Mouse (Mus musculus): ENCODE results near the gene Slc25a11. TPM values are rescaled to one million over a fixed set of nuclear protein-coding genes. Genes with fewer than 3 reads are reported as not detected.

Gene Slc25a11
- polyA plus RNA-seq, 1 experiment from 2014 or later, result 129 TPM

DNA sequence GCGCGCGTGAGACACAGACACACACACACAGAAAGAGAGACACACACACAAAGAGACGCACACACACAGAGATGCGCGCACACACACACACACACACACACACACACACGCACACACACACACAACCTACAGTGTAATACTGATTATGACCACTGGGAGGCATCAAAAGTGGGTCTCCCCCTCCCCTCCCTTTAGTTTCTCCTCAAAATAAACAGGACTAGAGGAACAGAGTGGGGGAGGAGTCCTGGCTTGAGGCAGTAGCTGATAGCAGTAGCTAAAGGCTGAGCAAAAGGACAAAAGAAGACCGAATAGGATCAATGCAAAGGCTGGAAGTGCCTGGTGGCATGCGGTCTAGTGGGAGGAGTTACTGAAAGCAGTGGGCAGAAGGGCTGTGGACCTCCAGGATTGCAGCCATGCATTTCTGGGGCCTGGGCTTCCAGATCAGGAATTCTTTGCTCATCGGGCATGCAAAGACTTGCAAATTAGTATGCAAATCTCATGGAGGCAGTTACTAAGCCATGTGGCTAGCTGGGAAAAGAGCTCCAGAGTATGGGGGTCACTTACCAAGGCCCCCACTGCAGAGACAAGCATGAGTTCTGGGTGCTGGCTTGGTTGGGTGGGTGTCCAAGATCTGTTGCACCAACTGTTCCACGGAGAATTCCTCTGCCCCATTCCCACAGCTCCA, 34.8 kb upstream of the Slc25a11 start:
- Histone ChIP-seq H3K9ac (ENCODE audit: low read length) (no peak overlapping the region), H3K4me1 (replicated peaks; ENCODE audit: control insufficient read depth, insufficient read depth, low read length) (peaks cover 10% of the 10 kb centered on the region; the same call in 1 of the 2 replicates), H3K9me3 (ENCODE audit: control insufficient read depth, low read length) (no peaks in the 10 kb centered on the region), H3K4me3 (ENCODE audit: low read depth, low read length) (no peak overlapping the region), H3K27me3 (ENCODE audit: control insufficient read depth, insufficient read depth, low read length) (no peaks in the 10 kb centered on the region), H3K4me2 (ENCODE audit: low read depth, low read length, severe bottlenecking) (0 out of 2 replicates have a peak overlapping the region, but pooled peaks have one; percentile 18), H3K36me3 (ENCODE audit: control insufficient read depth, insufficient read depth, low read length) (no peaks in the 10 kb centered on the region; the same call in 1 of the 2 replicates), H3K27ac (ENCODE audit: low read depth, low read length) (peak overlapping the region; percentile 8)
- ATAC-seq (replicated peaks; ENCODE audit: low FRiP score), result peak; percentile 91
- WGBS, result 5% methylated on average over 11 of the region's 11 CpGs
- DNase-seq (ENCODE audit: low spot score), result peak; percentile 73

- no peak overlapping the region for H3K27ac ChIP-seq (ENCODE audit: low read depth, low read length)
- no peak overlapping the region for H3K4me3 ChIP-seq (ENCODE audit: low read depth, low read length)
- H3K4me2 ChIP-seq (ENCODE audit: low read depth, low read length, severe bottlenecking), result no peak overlapping the region
- H3K9me3 ChIP-seq (ENCODE audit: control insufficient read depth, low read length), result no peaks in the 10 kb centered on the region
- H3K36me3 ChIP-seq (ENCODE audit: control insufficient read depth, insufficient read depth, low read length), result no peaks in the 10 kb centered on the region; the same call in 1 of the 2 replicates
- no peaks in the 10 kb centered on the region for H3K27me3 ChIP-seq (ENCODE audit: control insufficient read depth, insufficient read depth, low read length)
- WGBS, result 58% methylated on average over 12 of the region's 12 CpGs
- DNase-seq (ENCODE audit: low spot score), result no peak
- no peak for ATAC-seq (replicated peaks; ENCODE audit: low FRiP score)
- H3K4me1 ChIP-seq (replicated peaks; ENCODE audit: control insufficient read depth, insufficient read depth, low read length), result peaks cover 8% of the 10 kb centered on the region; the same call in 1 of the 2 replicates
- H3K9ac ChIP-seq (ENCODE audit: low read length), result no peak overlapping the region
Observed at GRCm38 (mm10) chr11:70681170-70681569, 33.9 kb upstream of the Slc25a11 start.

DNA sequence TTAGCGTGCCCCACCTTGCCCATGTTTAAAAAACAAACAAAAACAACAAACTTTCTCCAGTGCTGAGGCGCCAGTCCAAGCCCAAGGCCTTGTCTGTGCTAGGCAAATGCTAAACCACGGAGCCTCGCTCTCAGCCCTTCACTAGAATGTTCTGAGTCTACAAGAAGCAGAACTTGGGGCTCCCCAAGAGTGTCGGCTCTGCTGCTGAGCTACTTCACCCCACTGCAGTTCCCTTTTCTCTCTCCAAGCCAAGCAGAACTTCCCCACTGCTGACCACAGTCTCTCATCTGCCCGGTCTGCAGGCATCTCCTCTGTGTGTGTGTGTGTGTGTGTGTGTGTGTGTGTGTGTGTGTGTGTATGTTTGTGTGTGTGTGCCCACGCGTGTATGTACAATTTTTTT, 32.6 kb upstream of the Slc25a11 start:
- H3K4me2 ChIP-seq (ENCODE audit: low read depth, low read length, severe bottlenecking), result no peak overlapping the region
- WGBS, result 90% methylated on average over 8 of the region's 8 CpGs
- H3K36me3 ChIP-seq (ENCODE audit: control insufficient read depth, insufficient read depth, low read length), result no peaks in the 10 kb centered on the region; the same call in 1 of the 2 replicates

GRCm38 (mm10) chr11:70679361-70679760, 32.1 kb upstream of the Slc25a11 start:
- H3K27me3 ChIP-seq (ENCODE audit: control insufficient read depth, insufficient read depth, low read length), result no peaks in the 10 kb centered on the region
- H3K9me3 ChIP-seq (ENCODE audit: control insufficient read depth, low read length), result no peaks in the 10 kb centered on the region
- H3K4me3 ChIP-seq (ENCODE audit: low read depth, low read length), result no peak overlapping the region
- no peaks in the 10 kb centered on the region; the same call in 1 of the 2 replicates for H3K36me3 ChIP-seq (ENCODE audit: control insufficient read depth, insufficient read depth, low read length)
- no peak overlapping the region for H3K27ac ChIP-seq (ENCODE audit: low read depth, low read length)
- no peak overlapping the region for H3K4me2 ChIP-seq (ENCODE audit: low read depth, low read length, severe bottlenecking)
- no peak overlapping the region for H3K9ac ChIP-seq (ENCODE audit: low read length)
- peaks cover 8% of the 10 kb centered on the region; the same call in 1 of the 2 replicates for H3K4me1 ChIP-seq (replicated peaks; ENCODE audit: control insufficient read depth, insufficient read depth, low read length)
- DNase-seq (ENCODE audit: low spot score) (no peak), ATAC-seq (replicated peaks; ENCODE audit: low FRiP score) (no peak)
- 95% methylated on average over 8 of the region's 8 CpGs for WGBS

More for the DNA sequence above, 32.6 kb upstream of the Slc25a11 start:
- Histone ChIP-seq H3K9me3 (ENCODE audit: control insufficient read depth, low read length) (no peaks in the 10 kb centered on the region), H3K9ac (ENCODE audit: low read length) (no peak overlapping the region), H3K27me3 (ENCODE audit: control insufficient read depth, insufficient read depth, low read length) (no peaks in the 10 kb centered on the region), H3K4me1 (replicated peaks; ENCODE audit: control insufficient read depth, insufficient read depth, low read length) (peaks cover 8% of the 10 kb centered on the region; the same call in 1 of the 2 replicates), H3K27ac (ENCODE audit: low read depth, low read length) (no peak overlapping the region), H3K4me3 (ENCODE audit: low read depth, low read length) (no peak overlapping the region)
- ATAC-seq (replicated peaks; ENCODE audit: low FRiP score) (no peak), DNase-seq (ENCODE audit: low spot score) (no peak)

GRCm38 (mm10) chr11:70678576-70678975, 31.3 kb upstream of the Slc25a11 start:
- H3K27ac ChIP-seq (ENCODE audit: low read depth, low read length), result no peak overlapping the region
- no peak overlapping the region for H3K4me3 ChIP-seq (ENCODE audit: low read depth, low read length)
- DNase-seq (ENCODE audit: low spot score) (peak; percentile 13), ATAC-seq (replicated peaks; ENCODE audit: low FRiP score) (no peak)
- no peak overlapping the region for H3K9ac ChIP-seq (ENCODE audit: low read length)
- H3K4me1 ChIP-seq (replicated peaks; ENCODE audit: control insufficient read depth, insufficient read depth, low read length), result peaks cover 8% of the 10 kb centered on the region; the same call in 1 of the 2 replicates
- H3K4me2 ChIP-seq (ENCODE audit: low read depth, low read length, severe bottlenecking), result no peak overlapping the region
- no peaks in the 10 kb centered on the region for H3K9me3 ChIP-seq (ENCODE audit: control insufficient read depth, low read length)
- H3K27me3 ChIP-seq (ENCODE audit: control insufficient read depth, insufficient read depth, low read length), result no peaks in the 10 kb centered on the region
- 77% methylated on average over 2 of the region's 2 CpGs for WGBS
- H3K36me3 ChIP-seq (ENCODE audit: control insufficient read depth, insufficient read depth, low read length), result no peaks in the 10 kb centered on the region; the same call in 1 of the 2 replicates

DNA sequence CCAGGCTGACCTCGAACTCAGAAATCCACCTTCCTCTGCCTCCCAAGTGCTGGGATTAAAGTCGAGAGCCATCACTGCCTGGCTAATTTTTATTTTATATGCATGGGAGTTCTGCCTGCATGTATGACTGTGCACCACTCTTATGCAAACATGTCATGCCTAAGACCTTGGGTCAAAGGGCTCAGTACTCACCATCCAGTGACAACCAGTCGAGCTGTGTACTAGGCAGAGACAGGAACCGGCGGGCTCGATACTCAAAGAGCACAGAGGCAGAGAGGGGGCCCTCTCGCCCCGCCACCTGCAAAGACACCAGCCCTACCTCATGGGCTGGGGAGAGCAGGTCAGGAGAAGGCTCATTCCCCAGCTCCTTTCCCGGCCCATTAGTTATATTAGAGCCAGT, 30.8 kb upstream of the Slc25a11 start:
- H3K9me3 ChIP-seq (ENCODE audit: control insufficient read depth, low read length), result no peaks in the 10 kb centered on the region
- no peak overlapping the region for H3K4me2 ChIP-seq (ENCODE audit: low read depth, low read length, severe bottlenecking)
- peaks cover 8% of the 10 kb centered on the region; the same call in 1 of the 2 replicates for H3K4me1 ChIP-seq (replicated peaks; ENCODE audit: control insufficient read depth, insufficient read depth, low read length)
- ATAC-seq (replicated peaks; ENCODE audit: low FRiP score) (no peak), DNase-seq (ENCODE audit: low spot score) (peak; percentile 37)
- no peaks in the 10 kb centered on the region for H3K27me3 ChIP-seq (ENCODE audit: control insufficient read depth, insufficient read depth, low read length)
- no peak overlapping the region for H3K27ac ChIP-seq (ENCODE audit: low read depth, low read length)
- no peak overlapping the region for H3K9ac ChIP-seq (ENCODE audit: low read length)
- no peaks in the 10 kb centered on the region; the same call in 1 of the 2 replicates for H3K36me3 ChIP-seq (ENCODE audit: control insufficient read depth, insufficient read depth, low read length)
- WGBS, result 83% methylated on average over 9 of the region's 9 CpGs
- H3K4me3 ChIP-seq (ENCODE audit: low read depth, low read length), result no peak overlapping the region

DNA sequence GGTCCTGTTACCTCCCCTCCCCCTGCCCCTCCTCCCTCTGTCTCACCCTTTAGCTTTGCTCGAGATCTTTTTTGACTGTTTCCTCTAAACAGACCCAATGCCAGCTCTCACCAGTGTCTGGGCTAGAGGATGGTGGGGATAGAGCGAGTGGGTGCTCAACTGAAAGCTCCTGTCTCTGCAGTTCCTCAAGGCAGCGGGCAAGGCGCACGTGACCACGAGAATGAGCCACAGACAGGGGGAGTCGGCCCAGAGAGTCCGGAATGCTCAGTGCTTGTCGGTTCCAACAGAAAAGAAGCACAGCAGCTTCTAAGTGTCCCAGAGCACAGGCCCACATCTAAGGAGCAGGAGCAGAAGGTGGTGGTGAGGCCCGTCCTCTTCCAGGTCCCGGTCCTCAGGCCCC, 27.2 kb upstream of the Slc25a11 start:
- Histone ChIP-seq H3K36me3 (ENCODE audit: control insufficient read depth, insufficient read depth, low read length) (no peaks in the 10 kb centered on the region; the same call in 1 of the 2 replicates), H3K27me3 (ENCODE audit: control insufficient read depth, insufficient read depth, low read length) (no peaks in the 10 kb centered on the region), H3K4me1 (replicated peaks; ENCODE audit: control insufficient read depth, insufficient read depth, low read length) (peaks cover 4% of the 10 kb centered on the region; the same call in 1 of the 2 replicates), H3K9ac (ENCODE audit: low read length) (no peak overlapping the region), H3K9me3 (ENCODE audit: control insufficient read depth, low read length) (no peaks in the 10 kb centered on the region), H3K27ac (ENCODE audit: low read depth, low read length) (no peak overlapping the region), H3K4me3 (ENCODE audit: low read depth, low read length) (no peak overlapping the region), H3K4me2 (ENCODE audit: low read depth, low read length, severe bottlenecking) (no peak overlapping the region)
- DNase-seq (ENCODE audit: low spot score) (peak; percentile 50), ATAC-seq (replicated peaks; ENCODE audit: low FRiP score) (no peak)
- 59% methylated on average over 11 of the region's 11 CpGs for WGBS

- H3K27me3 ChIP-seq (ENCODE audit: control insufficient read depth, insufficient read depth, low read length), result no peaks in the 10 kb centered on the region
- H3K4me1 ChIP-seq (replicated peaks; ENCODE audit: control insufficient read depth, insufficient read depth, low read length), result peaks cover 4% of the 10 kb centered on the region; the same call in 1 of the 2 replicates
- H3K4me3 ChIP-seq (ENCODE audit: low read depth, low read length), result no peak overlapping the region
- ATAC-seq (replicated peaks; ENCODE audit: low FRiP score) (no peak), DNase-seq (ENCODE audit: low spot score) (peak; percentile 49)
- no peaks in the 10 kb centered on the region; the same call in 1 of the 2 replicates for H3K36me3 ChIP-seq (ENCODE audit: control insufficient read depth, insufficient read depth, low read length)
- no peak overlapping the region for H3K27ac ChIP-seq (ENCODE audit: low read depth, low read length)
- WGBS, result 60% methylated on average over 6 of the region's 6 CpGs
- no peaks in the 10 kb centered on the region for H3K9me3 ChIP-seq (ENCODE audit: control insufficient read depth, low read length)
- no peak overlapping the region for H3K9ac ChIP-seq (ENCODE audit: low read length)
- no peak overlapping the region for H3K4me2 ChIP-seq (ENCODE audit: low read depth, low read length, severe bottlenecking)
Observed at GRCm38 (mm10) chr11:70674014-70674413, 26.7 kb upstream of the Slc25a11 start.
